Mouse (Mus musculus) limb, embryonic 10.5 days (tissue): ENCODE data around the gene Ccdc155. TPM values are rescaled to one million over a fixed set of nuclear protein-coding genes. Genes with fewer than 3 reads are reported as not detected.
A peak's percentile ranks its signal among the peaks of the same experiment; 100 is the strongest.

ENCODE experiments used
- DNase-seq: peaks from one replicate; pipeline ENCODE4 v3.0.0-alpha.2; 2017; ENCODE audit warnings: low spot score
- H3K27ac ChIP-seq: fragments of 300-500 bp; sonication (generic); 2 replicates; pipeline ENCODE4 v1.5.1; 2016; ENCODE audit warnings: mild to moderate bottlenecking
- H3K27me3 ChIP-seq: fragments of 300-500 bp; sonication (generic); 2 replicates; pipeline ENCODE4 v1.6.1; 2016; ENCODE audit warnings: low read depth, mild to moderate bottlenecking; ENCODE audit not compliant: poor library complexity, severe bottlenecking
- H3K36me3 ChIP-seq: fragments of 300-500 bp; sonication (generic); 2 replicates; pipeline ENCODE4 v1.6.1; 2016; ENCODE audit warnings: mild to moderate bottlenecking, moderate library complexity
- H3K4me1 ChIP-seq: fragments of 300-500 bp; sonication (generic); 2 replicates; pipeline ENCODE4 v1.6.1; 2016
- H3K4me3 ChIP-seq: fragments of 300-500 bp; sonication (generic); 2 replicates; pipeline ENCODE4 v1.5.1; 2016; ENCODE audit warnings: mild to moderate bottlenecking, moderate library complexity
- H3K9me3 ChIP-seq: fragments of 300-500 bp; sonication (generic); replicated peaks from 2 replicates; pipeline ENCODE4 v1.6.1; 2016; ENCODE audit warnings: mild to moderate bottlenecking
- WGBS: fragments of 180-500 bp; shearing (Covaris S2); methylation state at CpG from one replicate; pipeline ENCODE4 v1.1.7; 2016; 5-methylcytosine and 5-hydroxymethylcytosine counted together
- microRNA-seq: library from miRNA; unstranded; fragments of <30 nt; microRNA quantifications from one replicate; pipeline ENCODE4, GENCODE M21; 2017
- polyA plus RNA-seq: library from polyadenylated mRNA; unstranded; fragments of >200 nt; fragmentation: Nextera tagmentation; extraction: Ambion mirVana; gene quantifications from 2 replicates; pipeline ENCODE4 v1.2.1, GENCODE M21; 2016

Gene Ccdc155
- polyA plus RNA-seq, 1 experiment from 2014 or later = 0.68 TPM

DNA sequence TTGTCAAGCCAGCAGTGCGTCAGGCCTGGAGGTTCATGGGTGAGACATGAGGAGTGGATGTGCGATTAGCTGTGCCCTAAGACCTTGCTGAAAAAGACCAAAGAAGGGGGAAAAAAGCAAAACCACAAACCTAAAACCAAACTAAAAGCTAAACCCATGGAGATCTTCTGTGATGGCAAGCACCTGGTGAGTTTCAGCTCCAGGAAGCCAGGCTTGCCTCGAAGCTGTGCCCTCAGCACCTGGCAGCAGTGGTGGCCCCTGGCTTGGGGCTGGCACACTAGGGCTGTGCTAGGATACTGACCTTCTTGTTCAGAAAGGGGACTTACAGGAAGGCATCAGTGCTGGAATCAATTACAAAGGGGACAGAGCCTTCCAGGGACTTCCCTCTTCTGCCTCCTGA lies 63.4 kb downstream of the Ccdc155 start:
- Histone ChIP-seq H3K27me3 (0 out of 2 replicates have a peak, but pooled peaks cover 11% of the 10 kb centered on the region), H3K9me3 (no peaks in the 10 kb centered on the region), H3K36me3 (peaks cover 53% of the 10 kb centered on the region), H3K27ac (no peak overlapping the region), H3K4me3 (no peak overlapping the region), H3K4me1 (peaks cover 3% of the 10 kb centered on the region; the same call in 1 of the 2 replicates)
- 95% methylated on average over 3 of the region's 3 CpGs for WGBS
- no peak for DNase-seq

DNA sequence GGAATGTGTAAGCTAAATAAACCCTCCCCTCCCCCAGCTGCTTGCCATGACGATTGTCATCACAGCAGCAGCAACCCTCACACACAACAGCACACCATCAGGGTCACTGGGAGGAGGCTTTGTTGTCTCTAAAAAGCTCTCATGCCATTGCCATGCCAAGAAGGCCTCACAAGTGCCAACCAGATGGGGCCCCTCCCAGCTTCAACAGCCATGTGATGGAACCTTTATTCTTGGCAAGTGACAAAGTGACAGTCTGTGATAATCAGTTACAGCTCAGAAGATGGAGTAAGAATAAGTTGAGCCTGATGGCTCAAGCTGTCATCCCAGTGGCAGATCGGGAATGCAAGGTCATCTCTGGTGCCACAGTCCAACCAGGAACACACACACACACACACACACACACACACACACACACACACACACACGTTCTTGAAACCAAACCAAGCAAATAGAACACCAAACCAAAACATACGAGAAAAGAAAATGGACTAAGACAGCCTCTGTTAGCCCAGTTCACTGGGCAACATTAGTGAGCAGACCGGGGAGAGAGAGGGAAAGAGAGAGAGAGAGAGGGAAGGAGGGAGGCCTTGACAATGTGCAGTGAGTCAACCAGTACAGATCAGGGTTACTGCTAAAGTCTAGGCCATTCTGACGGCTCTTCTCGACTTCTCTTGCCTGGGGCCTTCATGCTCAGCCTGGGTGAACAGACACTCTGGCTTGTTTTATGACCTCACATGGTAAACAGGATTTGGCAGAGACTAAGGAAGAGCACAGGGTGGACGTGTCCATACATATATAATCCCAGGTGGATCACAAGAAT lies 64.6 kb downstream of the Ccdc155 start:
- H3K36me3 ChIP-seq = peaks cover 41% of the 10 kb centered on the region
- 83% methylated on average over 8 of the region's 8 CpGs for WGBS
- DNase-seq = no peak

DNA sequence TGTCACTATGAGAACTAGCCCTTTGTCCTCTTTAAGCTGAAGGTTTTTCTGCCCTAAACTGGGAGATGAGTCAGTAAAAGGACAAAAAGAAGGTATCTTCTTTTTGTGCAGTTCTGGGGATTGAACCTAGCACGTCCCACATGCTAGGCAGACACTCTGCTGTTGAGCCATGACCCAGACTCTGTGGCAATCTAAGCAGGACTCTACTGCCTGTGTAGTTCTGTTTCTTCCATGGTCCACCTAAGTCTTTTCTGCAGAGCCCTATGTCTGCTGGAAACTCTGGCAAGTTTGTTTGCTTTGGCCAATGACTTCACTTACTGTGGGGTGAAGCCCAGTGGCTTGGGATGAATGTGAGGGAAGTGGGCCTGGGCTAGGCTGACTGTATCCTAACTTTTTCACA lies 66.3 kb downstream of the Ccdc155 start:
- peaks cover 24% of the 10 kb centered on the region for H3K36me3 ChIP-seq
- H3K9me3 ChIP-seq = no peaks in the 10 kb centered on the region
- peaks cover 13% of the 10 kb centered on the region for H3K4me1 ChIP-seq
- no peak overlapping the region for H3K27ac ChIP-seq
- no peak overlapping the region for H3K4me3 ChIP-seq
- H3K27me3 ChIP-seq = peaks cover 36% of the 10 kb centered on the region
- no peak for DNase-seq
- 80% methylated on average over 1 of the region's 1 CpGs for WGBS

More for the DNA sequence above, 64.6 kb downstream of the Ccdc155 start:
- Histone ChIP-seq H3K27me3 (peaks cover 23% of the 10 kb centered on the region), H3K4me3 (no peak overlapping the region), H3K4me1 (peaks cover 13% of the 10 kb centered on the region), H3K27ac (no peak overlapping the region), H3K9me3 (no peaks in the 10 kb centered on the region)

DNA sequence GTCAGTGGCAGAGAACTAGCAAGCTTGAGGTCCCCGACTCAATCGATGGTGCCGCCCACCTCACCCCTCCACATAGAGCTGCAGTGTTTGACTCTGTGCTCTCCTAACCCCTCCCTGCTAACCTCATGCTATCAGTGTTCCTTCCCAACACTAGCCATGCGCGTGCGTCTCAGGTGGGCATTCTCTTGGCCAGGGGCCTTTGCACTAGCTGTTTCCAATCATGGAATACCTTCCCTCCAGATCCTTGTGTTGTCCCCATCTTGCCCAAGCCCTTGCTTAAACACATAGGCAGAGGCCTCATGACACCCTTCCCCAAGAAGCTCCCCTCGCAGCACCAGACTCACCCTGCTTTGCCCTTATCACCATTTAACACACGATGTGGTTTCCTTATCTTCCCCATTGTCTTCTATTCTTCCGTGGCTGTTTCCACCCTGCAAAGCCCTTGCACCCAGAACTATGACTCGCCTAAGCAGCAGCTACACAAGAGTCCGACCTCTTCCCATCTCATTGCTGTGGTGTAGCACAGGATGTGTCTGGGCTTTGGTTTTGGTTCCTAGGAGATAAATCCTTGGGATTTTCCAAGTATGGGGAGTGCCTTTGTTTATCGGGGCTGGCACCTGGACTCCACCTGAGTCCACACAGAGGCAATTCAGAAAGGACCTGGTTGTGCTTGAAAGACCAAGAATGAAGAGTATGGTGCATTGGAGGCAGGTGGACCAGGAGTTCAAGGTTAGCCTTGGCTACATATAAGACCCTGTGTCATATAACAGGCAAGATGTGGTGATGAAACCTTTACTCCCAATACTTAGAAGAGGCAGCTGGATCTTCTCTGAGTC lies 67.3 kb downstream of the Ccdc155 start:
- peaks cover 36% of the 10 kb centered on the region for H3K27me3 ChIP-seq
- peaks cover 13% of the 10 kb centered on the region for H3K4me1 ChIP-seq
- peaks cover 15% of the 10 kb centered on the region for H3K36me3 ChIP-seq
- no peak overlapping the region for H3K4me3 ChIP-seq
- H3K9me3 ChIP-seq = no peaks in the 10 kb centered on the region
- no peak overlapping the region for H3K27ac ChIP-seq
- WGBS = 82% methylated on average over 12 of the region's 12 CpGs
- DNase-seq = no peak

DNA sequence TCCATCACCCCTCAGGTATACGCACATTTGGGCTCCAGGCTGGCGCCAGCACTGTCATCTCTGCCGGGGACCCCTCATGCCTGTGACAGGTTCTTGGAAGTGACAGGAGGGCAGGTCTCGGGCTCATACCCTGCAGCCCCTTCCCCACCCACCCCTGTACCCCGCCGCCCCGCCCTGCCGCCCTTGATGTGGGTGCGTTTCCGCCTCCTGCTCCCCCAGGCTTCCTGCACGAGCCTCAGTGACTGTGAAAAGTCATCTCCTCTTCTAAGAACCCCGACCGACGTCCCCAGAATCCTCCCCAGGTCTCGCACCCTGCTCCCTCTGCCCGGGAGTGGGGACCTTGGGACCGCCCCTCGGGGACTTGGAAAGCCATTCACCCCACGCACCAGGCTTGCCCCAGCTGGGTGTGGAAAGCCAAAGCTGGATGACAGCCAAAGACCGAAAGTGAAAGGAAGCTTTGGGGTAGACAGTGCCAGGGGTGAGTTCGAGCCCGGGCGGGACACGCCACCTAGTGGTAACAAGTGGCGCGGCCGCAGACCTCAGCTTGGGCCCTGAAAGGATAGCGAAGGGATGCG lies 68.6 kb downstream of the Ccdc155 start, which contains the start of the genes Gm45713 and Flt3l:
Gm45713 (minus strand) TSS at position 239 of the 575 bp plus-strand sequence.
Flt3l (minus strand) TSS at position 440 of the 575 bp plus-strand sequence.
- H3K4me3 ChIP-seq = peak within 1 kb of the TSS; percentile 57
- 0 out of 2 replicates have a peak, but pooled peaks cover 4% of the 10 kb centered on the region for H3K36me3 ChIP-seq
- 2% methylated on average over 29 of the region's 29 CpGs for WGBS
- H3K27me3 ChIP-seq = peaks cover 36% of the 10 kb centered on the region
- no peaks in the 10 kb centered on the region for H3K9me3 ChIP-seq
- peak within 1 kb of the TSS; percentile 56 for H3K27ac ChIP-seq
- H3K4me1 ChIP-seq = peaks cover 13% of the 10 kb centered on the region
- peak; percentile 88 for DNase-seq

DNA sequence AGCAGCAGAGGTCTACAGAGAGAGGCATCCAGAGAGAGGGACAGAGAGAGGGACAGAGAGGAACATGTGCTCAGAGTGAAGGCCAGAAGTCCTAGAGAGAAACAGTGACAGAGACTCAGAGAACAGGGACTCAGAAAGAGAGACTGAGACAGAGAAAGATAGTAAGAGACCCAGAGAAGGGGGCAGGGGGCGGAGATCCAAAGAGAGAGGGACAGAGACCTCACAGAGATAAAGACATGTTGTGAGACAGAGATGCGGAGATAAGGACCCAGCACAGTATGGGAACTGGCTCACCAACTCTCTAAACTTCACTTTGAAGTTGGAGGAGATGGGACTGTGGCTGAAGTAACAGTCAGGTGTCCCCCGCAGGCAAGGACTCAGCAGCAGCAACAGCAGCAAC lies 69.3 kb downstream of the Ccdc155 start:
- H3K4me3 ChIP-seq = peak overlapping the region; percentile 57
- peaks cover 36% of the 10 kb centered on the region for H3K27me3 ChIP-seq
- H3K4me1 ChIP-seq = peaks cover 13% of the 10 kb centered on the region
- H3K36me3 ChIP-seq = 0 out of 2 replicates have a peak, but pooled peaks cover 4% of the 10 kb centered on the region
- H3K27ac ChIP-seq = 0 out of 2 replicates have a peak overlapping the region, but pooled peaks have one; percentile 11
- DNase-seq = no peak
- no peaks in the 10 kb centered on the region for H3K9me3 ChIP-seq
- 72% methylated on average over 3 of the region's 3 CpGs for WGBS

DNA sequence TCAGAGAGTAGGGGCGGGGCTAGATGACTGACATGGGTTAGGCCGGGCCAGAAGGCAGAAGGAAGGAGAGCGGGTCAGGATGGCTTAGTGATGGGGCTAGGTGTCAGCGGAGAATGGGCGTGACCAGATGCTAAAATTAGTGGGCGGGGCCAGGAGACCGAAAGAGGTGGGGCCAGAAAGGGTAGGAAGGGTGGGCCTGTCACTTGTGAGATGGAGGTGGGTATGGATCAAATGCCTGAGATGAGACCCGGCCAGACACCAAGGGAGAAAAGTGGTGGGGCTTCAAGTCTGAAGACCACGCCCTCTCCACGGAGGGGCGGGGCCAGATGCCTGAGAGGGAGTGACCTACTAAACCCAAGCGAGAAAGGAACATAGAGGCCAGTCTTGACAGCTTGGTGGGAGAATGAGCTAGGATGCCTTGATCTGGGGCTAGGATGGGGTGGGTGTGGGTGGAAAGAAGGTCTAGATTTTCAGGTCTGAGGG lies 70.1 kb downstream of the Ccdc155 start:
- H3K36me3 ChIP-seq = 0 out of 2 replicates have a peak, but pooled peaks cover under 1% of the 10 kb centered on the region
- H3K4me3 ChIP-seq = peak overlapping the region; percentile 2; the same call in 1 of the 2 replicates
- H3K27me3 ChIP-seq = peaks cover 36% of the 10 kb centered on the region
- no peak overlapping the region for H3K27ac ChIP-seq
- WGBS = 5% methylated on average over 12 of the region's 12 CpGs
- no peaks in the 10 kb centered on the region for H3K9me3 ChIP-seq
- H3K4me1 ChIP-seq = peaks cover 18% of the 10 kb centered on the region
- no peak for DNase-seq

Small RNAs within 50 kb of the gene (microRNA-seq; reads per million reads assigned to microRNA genes)
- gene Mir7055 = not detected

Other genes starting within 250 kb of the Ccdc155 start
- 11.4 and 18.8 TPM in 2 replicates for gene Cpt1c, start 230.0 kb downstream of the Ccdc155 start, polyA plus RNA-seq
- 979 and 1,027 TPM in 2 replicates for gene Prmt1, start 218.3 kb downstream of the Ccdc155 start, polyA plus RNA-seq
- 74.7 and 75.0 TPM in 2 replicates for gene Irf3, start 207.2 kb downstream of the Ccdc155 start, polyA plus RNA-seq
- gene Bcl2l12, start 206.2 kb downstream of the Ccdc155 start, polyA plus RNA-seq = 89.7 and 92.2 TPM in 2 replicates
- 47.8 and 50.6 TPM in 2 replicates for gene Scaf1, start 188.5 kb downstream of the Ccdc155 start, polyA plus RNA-seq
- gene Rras, start 186.9 kb downstream of the Ccdc155 start, polyA plus RNA-seq = 15.6 and 18.3 TPM in 2 replicates
- 16.3 and 18.1 TPM in 2 replicates for gene Prr12, start 152.0 kb downstream of the Ccdc155 start, polyA plus RNA-seq
- gene Nosip, start 142.5 kb downstream of the Ccdc155 start, polyA plus RNA-seq = 80.4 and 81.2 TPM in 2 replicates
- gene Prrg2, start 142.2 kb downstream of the Ccdc155 start, polyA plus RNA-seq = 16.8 and 24.8 TPM in 2 replicates
- gene Rcn3, start 112.7 kb downstream of the Ccdc155 start, polyA plus RNA-seq = 175 and 210 TPM in 2 replicates
- gene Fcgrt, start 101.0 kb downstream of the Ccdc155 start, polyA plus RNA-seq = 5.2 and 7.8 TPM in 2 replicates
- 1,846 and 2,302 TPM in 2 replicates for gene Rps11, start 80.5 kb downstream of the Ccdc155 start, polyA plus RNA-seq
- 1,210 and 1,327 TPM in 2 replicates for gene Rpl13a, start 76.1 kb downstream of the Ccdc155 start, polyA plus RNA-seq
- not detected in 2 replicates for gene Gm45713, start 68.7 kb downstream of the Ccdc155 start, polyA plus RNA-seq
- gene Flt3l, start 68.5 kb downstream of the Ccdc155 start, polyA plus RNA-seq = 1.4 and 1.5 TPM in 2 replicates
- 105 and 109 TPM in 2 replicates for gene Pih1d1, start 50.6 kb downstream of the Ccdc155 start, polyA plus RNA-seq
- gene Aldh16a1, start 50.3 kb downstream of the Ccdc155 start, polyA plus RNA-seq = 54.2 and 63.7 TPM in 2 replicates
- gene Slc17a7, start 40.9 kb downstream of the Ccdc155 start, polyA plus RNA-seq = 0.06 TPM in 1 of 2 replicates, not detected in the other
- gene Gfy, start 25.3 kb downstream of the Ccdc155 start, polyA plus RNA-seq = not detected in 2 replicates
- not detected in 2 replicates for gene Pth2, start 23.9 kb downstream of the Ccdc155 start, polyA plus RNA-seq
- gene Dkkl1, start 7.3 kb upstream of the Ccdc155 start, polyA plus RNA-seq = 0.21 and 0.41 TPM in 2 replicates
- gene Tead2, start 10.9 kb upstream of the Ccdc155 start, polyA plus RNA-seq = 435 and 481 TPM in 2 replicates
- gene Cd37, start 34.2 kb upstream of the Ccdc155 start, polyA plus RNA-seq = 1.1 and 1.2 TPM in 2 replicates
- gene Slc6a16, start 36.2 kb upstream of the Ccdc155 start, polyA plus RNA-seq = 0.24 and 0.49 TPM in 2 replicates
- gene Slc6a21, start 72.6 kb upstream of the Ccdc155 start, polyA plus RNA-seq = not detected in 2 replicates
- 5.2 and 8.4 TPM in 2 replicates for gene Trpm4, start 128.9 kb upstream of the Ccdc155 start, polyA plus RNA-seq
- gene Hrc, start 130.4 kb upstream of the Ccdc155 start, polyA plus RNA-seq = 0.24 and 0.39 TPM in 2 replicates
- 2.4 and 5.3 TPM in 2 replicates for gene Ppfia3, start 162.1 kb upstream of the Ccdc155 start, polyA plus RNA-seq
- gene Lin7b, start 165.7 kb upstream of the Ccdc155 start, polyA plus RNA-seq = 0.40 and 0.64 TPM in 2 replicates
- 305 and 308 TPM in 2 replicates for gene Snrnp70, start 190.8 kb upstream of the Ccdc155 start, polyA plus RNA-seq
- gene Kcna7, start 200.8 kb upstream of the Ccdc155 start, polyA plus RNA-seq = 0.06 TPM in 1 of 2 replicates, not detected in the other
- 2.1 and 2.2 TPM in 2 replicates for gene Ntf5, start 208.8 kb upstream of the Ccdc155 start, polyA plus RNA-seq
- gene Lhb, start 215.9 kb upstream of the Ccdc155 start, polyA plus RNA-seq = not detected in 2 replicates
- gene Gys1, start 230.0 kb upstream of the Ccdc155 start, polyA plus RNA-seq = 42.6 and 44.9 TPM in 2 replicates
- gene Ruvbl2, start 233.2 kb upstream of the Ccdc155 start, polyA plus RNA-seq = 228 and 283 TPM in 2 replicates